Mouse (Mus musculus) forebrain, embryonic 10.5 days (tissue): ENCODE measurements around the gene Zfp629. TPM values are rescaled to one million over a fixed set of nuclear protein-coding genes. Genes with fewer than 3 reads are reported as not detected.

ENCODE experiments used
- DNase-seq: peaks from one replicate; pipeline ENCODE4 v3.0.0-alpha.2; 2017; ENCODE audit warnings: low spot score; ENCODE audit errors: extremely low spot score
- H3K27ac ChIP-seq: fragments of 300-500 bp; sonication (generic); 2 replicates; pipeline ENCODE4 v1.5.1; 2016; ENCODE audit warnings: mild to moderate bottlenecking
- H3K27me3 ChIP-seq: fragments of 300-500 bp; sonication (generic); 2 replicates; pipeline ENCODE4 v1.6.1; 2016; ENCODE audit warnings: mild to moderate bottlenecking; ENCODE audit not compliant: poor library complexity, severe bottlenecking
- H3K36me3 ChIP-seq: fragments of 300-500 bp; sonication (generic); replicated peaks from 2 replicates; pipeline ENCODE4 v1.6.1; 2016; ENCODE audit warnings: mild to moderate bottlenecking, moderate library complexity
- H3K4me1 ChIP-seq: fragments of 300-500 bp; sonication (generic); 2 replicates; pipeline ENCODE4 v1.6.1; 2016
- H3K4me3 ChIP-seq: fragments of 300-500 bp; sonication (generic); 2 replicates; pipeline ENCODE4 v1.5.1; 2016; ENCODE audit warnings: mild to moderate bottlenecking, moderate library complexity
- H3K9me3 ChIP-seq: fragments of 300-500 bp; sonication (generic); 2 replicates; pipeline ENCODE4 v1.6.1; 2016; ENCODE audit warnings: mild to moderate bottlenecking, moderate library complexity
- WGBS: fragments of 180-500 bp; shearing (Covaris S2); methylation state at CpG from one replicate; pipeline ENCODE4 v1.1.7; 2016; 5-methylcytosine and 5-hydroxymethylcytosine counted together
- polyA plus RNA-seq: library from polyadenylated mRNA; unstranded; fragments of >200 nt; fragmentation: Nextera tagmentation; extraction: Ambion mirVana; gene quantifications from 2 replicates; pipeline ENCODE4 v1.2.1, GENCODE M21; 2016

Zfp629 gene
- polyA plus RNA-seq, 1 experiment from 2014 or later = 30.6 TPM

- H3K27ac ChIP-seq = no peak overlapping the region
- peaks cover 69% of the 10 kb centered on the region for H3K36me3 ChIP-seq
- peaks cover 27% of the 10 kb centered on the region for H3K4me1 ChIP-seq
- H3K4me3 ChIP-seq = no peak overlapping the region
- no peak for DNase-seq
- peaks cover 13% of the 10 kb centered on the region; the same call in 1 of the 2 replicates for H3K9me3 ChIP-seq
- H3K27me3 ChIP-seq = no peaks in the 10 kb centered on the region
- 97% methylated on average over 26 of the region's 26 CpGs for WGBS
Measured at GRCm38 (mm10) chr7:127611561-127611960, 4.0 kb downstream of the Zfp629 start.

- peaks cover 23% of the 10 kb centered on the region for H3K4me1 ChIP-seq
- H3K9me3 ChIP-seq = peaks cover 13% of the 10 kb centered on the region; the same call in 1 of the 2 replicates
- peaks cover 74% of the 10 kb centered on the region for H3K36me3 ChIP-seq
- no peak overlapping the region for H3K4me3 ChIP-seq
- DNase-seq = no peak
- no peaks in the 10 kb centered on the region for H3K27me3 ChIP-seq
- H3K27ac ChIP-seq = no peak overlapping the region
- 98% methylated on average over 29 of the region's 29 CpGs for WGBS
Measured at GRCm38 (mm10) chr7:127611011-127611410, 4.6 kb downstream of the Zfp629 start.

- 89% methylated on average over 6 of the region's 6 CpGs for WGBS
- no peak for DNase-seq
- peaks cover 99% of the 10 kb centered on the region for H3K36me3 ChIP-seq
- no peak overlapping the region for H3K27ac ChIP-seq
- peaks cover 13% of the 10 kb centered on the region; the same call in 1 of the 2 replicates for H3K9me3 ChIP-seq
- no peak overlapping the region for H3K4me3 ChIP-seq
- no peaks in the 10 kb centered on the region for H3K4me1 ChIP-seq
- no peaks in the 10 kb centered on the region for H3K27me3 ChIP-seq
Measured at GRCm38 (mm10) chr7:127607150-127607549, 8.4 kb downstream of the Zfp629 start.

GRCm38 (mm10) chr7:127604256-127604655 is 11.3 kb downstream of the Zfp629 start:
- Histone ChIP-seq H3K9me3 (no peaks in the 10 kb centered on the region), H3K4me3 (no peak overlapping the region), H3K4me1 (no peaks in the 10 kb centered on the region), H3K27me3 (no peaks in the 10 kb centered on the region), H3K27ac (no peak overlapping the region), H3K36me3 (peaks cover 99% of the 10 kb centered on the region)
- 96% methylated on average over 10 of the region's 10 CpGs for WGBS
- no peak for DNase-seq

GRCm38 (mm10) chr7:127602903-127603302 is 12.7 kb downstream of the Zfp629 start:
- 94% methylated on average over 2 of the region's 2 CpGs for WGBS
- Histone ChIP-seq H3K36me3 (peaks cover 99% of the 10 kb centered on the region), H3K9me3 (no peaks in the 10 kb centered on the region)

GRCm38 (mm10) chr7:127601735-127602134 is 13.9 kb downstream of the Zfp629 start:
- H3K4me1 ChIP-seq = no peaks in the 10 kb centered on the region
- no peaks in the 10 kb centered on the region for H3K27me3 ChIP-seq
- H3K4me3 ChIP-seq = no peak overlapping the region
- no peak for DNase-seq
- H3K27ac ChIP-seq = no peak overlapping the region
- peaks cover 99% of the 10 kb centered on the region for H3K36me3 ChIP-seq
- no peaks in the 10 kb centered on the region for H3K9me3 ChIP-seq
- WGBS = 90% methylated on average over 4 of the region's 4 CpGs

More at GRCm38 (mm10) chr7:127602903-127603302, 12.7 kb downstream of the Zfp629 start:
- no peak for DNase-seq
- H3K4me1 ChIP-seq = no peaks in the 10 kb centered on the region
- H3K4me3 ChIP-seq = no peak overlapping the region
- no peak overlapping the region for H3K27ac ChIP-seq
- no peaks in the 10 kb centered on the region for H3K27me3 ChIP-seq

- H3K36me3 ChIP-seq = peaks cover 99% of the 10 kb centered on the region
- WGBS = 96% methylated on average over 7 of the region's 7 CpGs
- H3K27ac ChIP-seq = no peak overlapping the region
- H3K4me1 ChIP-seq = no peaks in the 10 kb centered on the region
- H3K9me3 ChIP-seq = no peaks in the 10 kb centered on the region
- DNase-seq = no peak
- H3K4me3 ChIP-seq = no peak overlapping the region
- H3K27me3 ChIP-seq = no peaks in the 10 kb centered on the region
Measured at GRCm38 (mm10) chr7:127600612-127601011, 15.0 kb downstream of the Zfp629 start.

GRCm38 (mm10) chr7:127596747-127597146 is 18.9 kb downstream of the Zfp629 start:
- Histone ChIP-seq H3K36me3 (peaks cover 100% of the 10 kb centered on the region), H3K9me3 (no peaks in the 10 kb centered on the region)
- WGBS = 95% methylated on average over 17 of the region's 17 CpGs

GRCm38 (mm10) chr7:127592575-127592974 is 23.0 kb downstream of the Zfp629 start:
- DNase-seq = no peak
- 94% methylated on average over 14 of the region's 14 CpGs for WGBS
- no peak overlapping the region for H3K27ac ChIP-seq
- H3K9me3 ChIP-seq = no peaks in the 10 kb centered on the region
- H3K4me1 ChIP-seq = peaks cover 14% of the 10 kb centered on the region
- no peaks in the 10 kb centered on the region for H3K27me3 ChIP-seq
- H3K4me3 ChIP-seq = no peak overlapping the region
- H3K36me3 ChIP-seq = peaks cover 82% of the 10 kb centered on the region

More at GRCm38 (mm10) chr7:127596747-127597146, 18.9 kb downstream of the Zfp629 start:
- H3K4me1 ChIP-seq = no peaks in the 10 kb centered on the region
- DNase-seq = no peak
- H3K4me3 ChIP-seq = no peak overlapping the region
- H3K27ac ChIP-seq = no peak overlapping the region
- H3K27me3 ChIP-seq = no peaks in the 10 kb centered on the region

- DNase-seq = no peak
- no peaks in the 10 kb centered on the region for H3K27me3 ChIP-seq
- peaks cover 72% of the 10 kb centered on the region for H3K36me3 ChIP-seq
- H3K4me3 ChIP-seq = no peak overlapping the region
- H3K9me3 ChIP-seq = no peaks in the 10 kb centered on the region
- no peak overlapping the region for H3K27ac ChIP-seq
- 92% methylated on average over 10 of the region's 10 CpGs for WGBS
- H3K4me1 ChIP-seq = peaks cover 24% of the 10 kb centered on the region
Measured at GRCm38 (mm10) chr7:127591108-127591507, 24.5 kb downstream of the Zfp629 start.

- Histone ChIP-seq H3K27ac (peak overlapping the region; percentile 90; the same call in 1 of the 2 replicates), H3K4me1 (peaks cover 24% of the 10 kb centered on the region), H3K36me3 (peaks cover 69% of the 10 kb centered on the region), H3K9me3 (no peaks in the 10 kb centered on the region), H3K27me3 (no peaks in the 10 kb centered on the region), H3K4me3 (peak overlapping the region; percentile 74)
- WGBS = 90% methylated on average over 9 of the region's 9 CpGs
- DNase-seq = no peak
Measured at GRCm38 (mm10) chr7:127589637-127590036, 26.0 kb downstream of the Zfp629 start.

- Histone ChIP-seq H3K36me3 (peaks cover 69% of the 10 kb centered on the region), H3K4me3 (peak overlapping the region; percentile 74), H3K9me3 (no peaks in the 10 kb centered on the region), H3K27me3 (no peaks in the 10 kb centered on the region), H3K4me1 (peaks cover 24% of the 10 kb centered on the region), H3K27ac (peak overlapping the region; percentile 90)
- WGBS = 6% methylated on average over 29 of the region's 29 CpGs
- DNase-seq = no peak
Measured at GRCm38 (mm10) chr7:127588901-127589300, 26.7 kb downstream of the Zfp629 start.

GRCm38 (mm10) chr7:127588011-127588871 is 27.4 kb downstream of the Zfp629 start, which contains the start of the genes Ccdc189 and Rnf40:
Ccdc189 (minus strand) TSS chr7:127588595.
Rnf40 (plus strand) TSS chr7:127588767.
- Histone ChIP-seq H3K9me3 (no peaks in the 10 kb centered on the region), H3K4me1 (peaks cover 24% of the 10 kb centered on the region), H3K27ac (peak within 1 kb of the TSS; percentile 90), H3K27me3 (no peaks in the 10 kb centered on the region), H3K4me3 (peak within 1 kb of the TSS; percentile 74), H3K36me3 (peaks cover 69% of the 10 kb centered on the region)
- WGBS = under 1% methylated on average over 50 of the region's 50 CpGs
- peak; percentile 97 for DNase-seq
